Mouse (Mus musculus) ZHBTc4 (cell line): Measurements from ENCODE around the gene Ppan.

Experiments
- DNase-seq: peaks from one replicate; pipeline ENCODE4 v3.0.0-alpha.2; 2011; ENCODE audit warnings: low read depth, low spot score

Gene Ppan

DNA sequence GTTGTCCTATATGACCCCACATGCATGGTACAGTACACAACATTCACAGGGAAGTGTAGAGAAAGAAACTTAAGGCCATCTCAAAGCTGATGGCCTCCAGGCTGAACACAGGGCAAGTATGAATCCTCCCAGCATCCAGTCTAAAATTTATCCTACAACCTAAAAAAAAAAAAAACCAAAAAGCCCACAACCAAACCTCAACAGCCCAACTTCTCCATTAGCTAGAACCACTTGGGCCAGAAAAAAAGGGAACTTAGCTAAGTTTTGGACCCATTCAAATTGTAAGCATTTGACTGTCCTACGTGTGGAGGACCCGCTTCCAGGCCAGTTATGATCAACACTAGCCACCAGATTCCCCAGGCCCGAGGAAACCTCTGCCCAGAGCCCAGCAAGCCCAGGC is 35.3 kb downstream of the Ppan start:
- DNase-seq: no peak
